Mouse (Mus musculus) inflammation-experienced regulatory T-cells, adult 6 months (primary cell): ENCODE data around the gene Rps3. TPM values are rescaled to one million over a fixed set of nuclear protein-coding genes. Genes with fewer than 3 reads are reported as not detected.

Experiments used
- ATAC-seq: one replicate; pipeline ENCODE4 v1.8.0; 2017
- polyA plus RNA-seq, 3 experiments: library from polyadenylated mRNA; unstranded; fragments of 100-300 nt; shearing (Covaris generic); gene quantifications; one replicate each; pipeline ENCODE4 v1.2.1; 2017

Gene Rps3
- polyA plus RNA-seq, 3 experiments from 2014 or later: 2,539 to 3,992 (median 2,708) TPM

DNA sequence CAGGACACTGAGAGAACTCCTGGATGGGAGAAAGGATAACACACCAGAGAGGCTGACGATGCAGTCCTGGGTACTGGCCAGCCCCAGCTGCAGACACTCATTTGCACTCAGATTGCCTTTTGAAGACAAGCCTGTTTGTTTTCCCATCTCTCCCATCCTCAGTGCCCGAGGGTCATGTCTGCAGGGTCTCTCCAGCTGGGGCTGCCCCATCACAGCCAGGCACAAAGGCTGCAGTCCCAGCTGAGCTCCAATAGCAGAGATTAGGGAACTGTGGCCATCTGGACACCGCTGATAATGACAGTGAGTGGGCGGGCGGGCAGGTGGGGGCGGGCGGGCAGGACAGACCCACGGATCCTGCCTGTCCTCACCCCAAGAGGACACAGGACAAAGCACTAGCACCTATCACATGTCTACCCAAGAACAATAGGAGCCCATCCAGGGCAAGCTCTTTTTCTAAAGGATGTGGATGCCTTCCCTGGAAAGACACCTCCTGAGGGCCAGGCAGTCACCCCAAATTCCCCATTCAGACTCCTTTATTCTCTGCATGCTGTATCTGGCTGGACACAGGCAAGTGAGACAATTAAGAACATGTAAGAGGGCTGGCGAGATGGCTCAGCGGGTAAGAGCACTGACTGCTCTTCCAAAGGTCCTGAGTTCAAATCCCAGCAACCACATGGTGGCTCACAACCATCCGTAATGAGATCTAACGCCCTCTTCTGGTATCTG is 8.5 kb downstream of the Rps3 start:
- ATAC-seq: no peak

DNA sequence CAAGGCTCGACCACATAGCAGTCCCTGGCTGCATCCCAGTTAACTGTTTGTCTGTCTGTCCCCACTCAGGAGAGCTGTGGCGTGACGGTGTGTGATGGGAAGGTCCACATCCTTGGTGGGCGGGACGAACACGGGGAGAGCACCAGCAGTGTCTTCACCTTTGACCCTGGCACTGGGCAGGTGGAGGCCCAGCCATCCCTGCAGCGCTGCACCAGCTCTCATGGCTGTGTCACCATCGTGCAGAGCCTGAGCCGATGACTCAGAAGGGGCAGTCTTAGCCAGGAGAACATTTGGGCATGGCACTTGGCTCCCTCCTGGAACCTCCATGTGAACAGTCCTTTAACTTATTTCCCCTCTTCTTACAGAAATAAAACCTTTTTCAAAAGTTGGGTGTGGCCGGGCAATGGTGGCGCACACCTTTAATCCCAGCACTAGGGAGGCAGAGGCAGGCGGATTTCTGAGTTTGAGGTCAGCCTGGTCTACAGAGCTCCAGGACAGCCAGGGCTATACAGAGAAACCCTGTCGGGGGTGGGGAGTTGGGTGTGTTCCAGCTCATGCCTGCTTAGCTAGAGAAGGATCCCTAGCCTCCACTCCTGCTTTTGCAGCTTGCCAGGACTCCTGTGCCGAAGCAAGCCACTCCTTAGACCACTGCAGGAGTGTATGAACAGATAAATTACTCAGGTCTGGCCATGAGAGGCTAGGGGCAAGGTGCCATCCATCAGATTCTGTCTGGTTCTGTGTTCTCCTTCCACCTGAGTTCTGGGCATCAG is 9.7 kb downstream of the Rps3 start:
- ATAC-seq: no peak

DNA sequence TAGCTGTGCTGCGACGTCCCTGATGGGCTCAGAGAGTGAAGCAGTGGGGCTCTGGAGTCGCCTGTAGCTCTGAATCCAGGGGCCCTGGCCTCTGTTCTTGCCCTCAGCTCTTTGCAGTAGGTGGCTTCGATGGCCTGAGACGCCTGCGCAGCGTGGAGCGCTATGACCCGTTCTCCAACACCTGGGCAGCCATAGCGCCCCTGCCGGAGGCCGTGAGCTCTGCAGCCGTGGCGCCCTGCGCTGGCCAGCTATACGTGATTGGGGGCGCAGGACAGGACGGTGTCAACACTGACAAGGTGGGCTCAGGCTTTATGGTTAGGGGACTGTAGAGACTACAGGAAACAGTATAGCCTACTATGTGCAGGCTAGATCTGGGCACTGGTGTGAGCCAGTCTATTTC is 12.0 kb downstream of the Rps3 start:
- no peak for ATAC-seq

DNA sequence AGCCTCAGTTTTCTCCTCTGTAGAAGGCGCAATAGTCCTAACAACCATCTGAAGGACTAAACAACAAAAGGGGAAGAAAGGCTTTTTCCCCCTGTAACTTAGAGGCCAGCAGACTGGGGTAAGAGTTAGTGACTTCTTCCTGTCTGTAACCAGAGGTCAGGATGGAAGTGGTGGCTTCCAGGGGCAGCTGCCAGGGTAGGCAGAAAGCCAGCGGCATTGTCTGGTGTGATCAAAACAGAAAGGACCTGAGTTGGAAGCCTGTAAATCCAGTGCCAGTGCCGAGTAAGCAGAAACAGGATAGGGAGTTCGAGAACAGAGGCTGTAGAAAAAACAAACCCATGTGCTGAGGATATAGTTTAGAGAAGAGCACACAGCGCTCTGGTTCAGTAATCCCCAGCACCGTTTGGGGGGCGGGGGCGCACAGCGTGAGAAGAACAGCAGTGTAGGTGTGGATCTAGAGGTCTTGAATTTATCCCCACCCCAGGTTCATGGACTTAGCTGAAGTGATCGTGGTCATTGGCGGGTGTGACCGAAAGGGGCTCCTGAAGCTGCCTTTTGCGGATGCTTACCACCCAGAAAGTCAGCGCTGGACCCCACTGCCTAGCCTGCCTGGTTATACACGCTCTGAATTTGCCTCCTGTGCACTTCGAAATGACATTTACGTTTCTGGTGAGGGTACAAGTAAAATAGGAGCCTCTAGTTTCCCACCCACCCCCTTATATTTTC is 13.7 kb downstream of the Rps3 start:
- ATAC-seq: no peak

DNA sequence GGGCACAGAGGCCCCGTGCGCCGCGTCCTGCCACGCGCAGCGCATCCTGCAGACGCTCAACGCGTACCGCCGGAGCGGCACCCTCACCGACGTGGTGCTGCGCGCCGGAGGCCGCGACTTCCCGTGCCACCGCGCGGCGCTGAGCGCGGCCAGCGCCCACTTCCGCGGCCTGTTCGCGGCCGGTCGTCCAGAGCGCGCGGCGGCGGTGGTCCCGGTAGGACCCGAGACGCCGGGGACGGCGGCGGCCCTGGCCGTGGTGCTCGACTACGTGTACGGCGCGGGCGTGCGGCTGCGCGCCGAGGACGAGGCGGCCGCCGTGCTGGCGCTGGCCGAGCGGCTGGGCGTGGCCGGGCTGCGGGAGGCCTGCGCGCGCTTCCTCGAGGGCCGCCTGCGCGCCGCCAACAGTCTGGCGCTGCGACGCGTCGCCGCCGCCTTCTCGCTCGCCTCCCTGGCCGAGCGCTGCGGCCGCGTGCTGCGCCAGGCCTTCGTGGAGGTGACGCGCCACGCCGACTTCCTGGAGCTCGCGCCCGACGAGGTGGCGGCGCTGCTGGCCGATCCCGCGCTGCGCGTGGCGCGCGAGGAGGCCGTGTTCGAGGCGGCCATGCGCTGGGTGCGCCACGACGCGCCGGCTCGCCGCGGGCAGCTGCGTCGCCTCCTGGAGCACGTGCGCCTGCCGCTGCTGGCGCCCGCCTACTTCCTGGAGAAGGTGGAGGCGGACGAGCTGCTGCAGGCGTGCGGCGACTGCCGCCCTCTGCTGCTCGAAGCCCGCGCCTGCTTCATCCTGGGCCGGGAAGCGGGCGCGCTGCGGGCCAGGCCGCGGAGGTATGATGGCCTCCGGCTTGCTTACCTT is 15.0 kb downstream of the Rps3 start:
- peak; percentile 78 for ATAC-seq

DNA sequence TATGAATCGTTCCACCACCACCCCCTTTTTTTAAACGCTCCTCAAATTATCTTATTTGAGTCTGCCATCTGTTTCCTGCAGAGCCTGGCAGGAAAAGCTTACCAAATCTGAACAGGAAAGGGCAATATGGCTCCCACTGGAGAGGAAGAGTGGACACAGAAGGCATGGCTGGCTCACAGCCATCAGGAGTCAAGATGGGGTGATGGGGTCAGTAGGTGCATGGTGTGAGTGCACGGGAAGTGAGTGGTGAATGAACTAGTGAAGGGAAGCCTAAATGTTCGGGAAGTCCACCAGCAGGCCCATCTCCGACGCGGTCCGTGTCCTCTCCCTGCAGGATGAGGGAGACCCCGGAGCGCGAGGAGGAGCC is 15.6 kb downstream of the Rps3 start:
- ATAC-seq: no peak

DNA sequence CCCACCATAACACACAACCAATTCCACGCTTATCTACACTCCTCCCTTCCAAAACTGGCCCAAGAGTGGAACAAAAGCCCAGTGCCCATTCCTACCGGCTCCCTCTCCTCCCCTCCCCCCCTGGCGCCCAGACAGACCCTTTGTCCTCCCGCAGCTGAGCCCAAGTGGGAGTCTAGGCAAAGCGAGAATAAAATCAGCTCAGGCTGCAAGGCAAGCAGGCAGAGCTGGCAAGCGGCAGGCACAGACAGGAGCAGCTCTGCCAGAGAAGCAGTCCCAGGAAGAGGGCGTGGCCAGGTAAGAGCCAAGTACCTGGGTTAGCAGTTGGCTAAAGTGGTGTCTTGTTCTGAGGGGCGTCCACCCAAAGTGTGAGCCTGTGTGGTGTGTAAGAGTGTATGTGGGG is 17.7 kb downstream of the Rps3 start, which contains the start of gene Klhl35:
Klhl35 (plus strand) TSS at position 194 of the 400 bp plus-strand sequence.
- ATAC-seq: no peak

DNA sequence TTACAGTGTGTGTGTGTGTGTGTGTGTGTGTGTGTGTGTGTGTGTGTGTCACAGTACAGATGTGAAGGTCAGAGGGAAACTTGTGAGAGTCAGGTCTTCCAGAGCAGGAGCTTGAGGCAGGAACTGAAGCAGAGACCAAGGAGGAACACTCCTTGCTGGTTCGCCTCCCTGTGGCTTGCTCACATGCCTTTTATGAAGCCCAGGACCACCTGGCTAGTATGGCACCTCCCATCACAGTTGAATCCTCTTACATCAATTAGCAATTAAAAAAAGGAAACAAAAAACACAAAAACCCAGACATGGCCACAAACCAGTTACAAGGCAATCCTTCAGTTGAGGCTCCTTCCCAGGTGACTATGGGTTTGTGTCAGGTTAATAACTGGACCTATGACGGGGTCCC is 20.4 kb downstream of the Rps3 start:
- no peak for ATAC-seq

DNA sequence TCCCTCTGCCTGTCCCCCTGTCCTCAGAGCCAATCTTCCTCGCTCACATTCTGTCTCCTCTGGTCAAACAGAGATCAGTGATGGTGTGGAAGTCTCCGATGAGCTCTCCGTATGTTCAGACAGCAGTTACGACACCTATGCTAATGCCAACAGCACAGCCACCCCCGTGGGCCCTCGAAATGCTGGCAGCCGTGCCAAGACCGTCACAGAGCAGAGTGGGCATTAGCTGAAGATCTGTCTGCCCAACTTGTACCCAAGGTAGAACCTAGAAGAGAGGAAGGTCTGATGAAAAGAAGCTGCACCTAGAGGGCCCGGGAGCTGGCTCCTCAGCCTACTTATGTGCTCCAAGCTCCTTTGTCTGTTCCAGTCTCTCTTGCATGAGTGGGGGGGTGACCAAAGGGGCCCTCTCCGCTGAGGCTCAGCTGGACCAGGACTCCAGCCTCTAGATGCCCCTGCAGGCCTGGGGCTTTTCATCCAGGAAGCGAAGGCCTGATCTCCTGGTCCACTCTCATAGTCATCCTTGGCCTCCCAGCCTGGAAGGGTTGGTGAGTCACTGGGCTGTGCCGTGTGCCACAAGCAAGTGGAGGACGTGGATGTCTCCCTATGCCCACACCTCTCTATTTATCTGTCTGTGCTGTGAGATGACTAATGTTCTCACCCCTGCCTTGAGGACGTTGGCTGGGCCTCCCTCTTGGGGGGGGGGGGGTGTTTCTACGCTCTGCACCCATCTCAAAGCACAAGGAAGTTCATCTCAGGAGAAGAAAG is 23.5 kb downstream of the Rps3 start:
- ATAC-seq: no peak

DNA sequence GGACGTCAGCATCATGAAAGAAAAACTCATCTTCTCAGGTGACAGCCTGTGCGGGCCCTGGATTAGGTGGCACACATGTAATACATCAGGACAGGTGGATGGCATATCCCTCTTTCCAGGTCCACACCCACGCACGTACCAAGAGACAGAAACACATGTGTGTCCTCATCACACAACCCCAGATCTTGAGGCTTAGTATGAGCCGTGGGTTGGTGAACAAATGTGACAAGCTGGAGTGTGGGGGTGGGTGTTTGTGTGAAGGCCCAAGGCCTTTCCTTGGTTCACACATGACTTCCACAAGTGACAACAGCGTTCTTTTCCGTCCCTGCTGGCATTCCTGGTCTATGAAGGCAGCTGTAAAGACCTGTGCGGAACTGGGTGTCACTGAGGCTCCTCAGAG is 24.7 kb downstream of the Rps3 start:
- ATAC-seq: no peak

DNA sequence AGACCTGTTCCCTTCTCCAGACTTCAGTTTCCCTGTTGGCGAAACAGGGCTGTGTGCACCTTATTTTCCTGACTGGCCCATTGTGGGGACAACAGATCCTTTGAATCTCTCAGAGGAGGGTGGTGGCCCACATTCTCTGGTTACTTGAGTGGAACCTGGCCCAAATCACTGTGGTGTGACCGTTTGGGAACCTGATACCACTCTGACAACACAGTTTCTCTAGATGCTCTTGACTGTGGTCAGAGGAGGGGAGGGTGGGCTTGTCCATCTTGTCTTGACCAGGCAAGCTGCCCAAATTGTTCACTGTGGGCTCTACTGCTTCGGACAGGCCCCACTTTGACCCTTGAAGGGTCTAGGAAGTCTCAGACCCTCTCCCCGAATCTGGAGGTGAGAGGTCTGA is 29.5 kb downstream of the Rps3 start:
- no peak for ATAC-seq

DNA sequence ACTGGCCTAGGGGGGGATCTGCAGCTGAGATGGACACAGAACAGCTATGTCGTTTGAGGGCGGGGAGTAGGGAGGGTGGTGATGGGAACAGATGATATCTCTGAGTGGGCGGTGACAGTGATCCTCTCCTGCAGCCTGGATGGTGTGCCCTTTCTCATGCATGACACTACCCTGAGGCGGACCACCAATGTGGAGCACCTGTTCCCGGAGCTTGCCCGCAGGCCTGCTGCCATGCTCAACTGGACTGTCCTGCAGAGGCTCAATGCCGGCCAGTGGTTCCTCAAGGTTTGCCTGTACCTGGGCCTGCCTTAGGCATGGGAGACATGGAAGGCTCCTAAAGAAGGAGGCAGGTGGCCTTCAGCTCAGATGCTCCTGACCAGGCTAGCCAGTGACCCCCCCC is 30.7 kb downstream of the Rps3 start:
- ATAC-seq: no peak

DNA sequence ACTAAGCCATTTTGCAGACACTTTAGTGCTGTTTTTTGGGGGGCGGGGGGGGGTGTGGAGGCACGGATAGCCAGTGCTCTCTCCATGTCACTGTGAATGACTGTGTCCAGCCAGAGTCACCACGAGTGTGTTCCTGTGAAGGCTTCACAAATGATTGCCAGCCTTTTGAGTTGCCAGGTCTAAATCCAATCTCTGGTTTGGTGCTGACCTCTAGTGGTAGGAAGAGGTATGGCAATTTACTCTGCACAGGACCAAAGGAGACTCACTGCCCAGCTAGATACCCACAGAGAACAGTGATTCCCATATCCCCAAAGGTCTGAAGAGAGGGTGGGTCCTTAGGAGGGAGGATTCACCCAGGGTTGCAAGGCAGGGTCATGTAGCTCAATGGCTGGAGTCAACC is 32.8 kb downstream of the Rps3 start:
- peak; percentile 67 for ATAC-seq

DNA sequence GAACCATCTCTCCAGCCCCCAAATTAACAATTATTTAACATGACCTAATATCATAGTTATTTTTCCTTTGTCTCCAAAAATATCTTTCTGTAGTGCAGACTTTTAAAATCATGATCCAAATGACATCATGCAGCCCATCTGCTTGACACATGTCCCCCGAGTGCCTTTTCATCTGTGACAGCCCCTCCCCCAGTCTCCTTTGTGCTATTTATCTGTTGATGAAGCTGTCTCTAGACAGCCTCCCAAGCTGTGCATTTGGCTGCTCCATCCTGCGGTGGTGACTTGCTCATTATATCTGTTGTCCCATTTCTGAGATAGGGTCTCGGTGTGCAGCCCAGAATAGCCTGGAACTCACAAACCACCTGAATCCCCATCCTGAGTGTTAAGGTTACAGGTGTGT is 33.8 kb downstream of the Rps3 start:
- no peak for ATAC-seq

DNA sequence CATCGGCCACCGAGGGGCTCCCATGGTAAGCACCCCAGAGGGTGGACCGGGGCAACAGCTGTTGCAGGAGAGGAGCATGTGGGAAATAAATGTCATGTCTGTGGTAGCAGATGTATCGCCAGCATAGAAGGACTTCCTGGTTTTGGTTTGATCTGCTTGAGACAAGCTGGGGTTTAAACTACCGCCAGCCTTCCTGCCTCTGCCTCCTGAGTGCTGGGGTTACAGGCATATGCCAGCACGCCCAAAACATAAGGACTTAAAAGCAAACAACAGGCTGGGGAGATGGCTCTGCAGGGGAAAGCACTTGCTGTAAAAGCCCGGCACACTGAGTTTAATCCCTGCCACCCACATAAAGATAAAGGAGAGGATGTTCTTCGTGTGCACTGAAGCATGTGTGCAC is 34.5 kb downstream of the Rps3 start:
- ATAC-seq: peak; percentile 64

DNA sequence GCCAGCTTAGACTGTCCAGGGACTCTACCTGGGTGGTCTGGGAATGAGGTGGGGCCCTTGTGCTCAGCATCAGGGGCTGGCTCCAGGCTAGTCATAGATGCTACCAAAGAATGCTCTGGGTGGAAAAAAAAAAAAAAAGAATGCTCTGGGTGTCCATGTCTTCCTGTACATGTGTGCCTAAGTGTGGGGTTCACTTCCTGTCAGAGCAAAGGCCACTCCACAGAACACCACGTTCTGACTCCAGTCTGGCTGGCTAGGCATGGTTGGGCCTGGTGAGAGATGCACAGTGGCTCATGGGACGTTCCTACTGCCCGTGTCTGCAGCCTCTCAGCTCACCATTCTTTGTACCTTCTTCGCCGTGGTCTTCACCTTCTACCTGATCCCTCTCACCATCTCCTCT is 34.9 kb downstream of the Rps3 start:
- peak; percentile 56 for ATAC-seq

DNA sequence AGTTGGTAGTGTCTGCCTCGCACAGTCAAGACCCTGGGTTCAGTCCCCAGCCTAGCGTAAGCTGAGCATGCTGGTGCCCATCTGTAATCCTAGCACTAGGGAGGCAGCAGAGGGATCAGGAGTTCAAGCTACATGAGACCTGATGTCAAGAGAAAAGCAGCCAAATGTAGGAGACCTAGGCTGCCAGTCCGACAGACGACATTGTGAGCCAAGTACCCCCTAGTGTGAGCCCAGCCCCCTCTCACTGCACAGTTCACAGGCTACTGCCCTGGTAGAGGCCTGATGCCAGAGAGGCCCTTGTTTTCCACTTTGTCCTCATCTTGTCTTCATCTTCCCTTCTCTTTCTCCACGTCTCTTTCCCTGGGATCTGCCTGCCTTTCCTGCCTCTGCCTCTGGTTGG is 36.2 kb downstream of the Rps3 start:
- ATAC-seq: no peak

DNA sequence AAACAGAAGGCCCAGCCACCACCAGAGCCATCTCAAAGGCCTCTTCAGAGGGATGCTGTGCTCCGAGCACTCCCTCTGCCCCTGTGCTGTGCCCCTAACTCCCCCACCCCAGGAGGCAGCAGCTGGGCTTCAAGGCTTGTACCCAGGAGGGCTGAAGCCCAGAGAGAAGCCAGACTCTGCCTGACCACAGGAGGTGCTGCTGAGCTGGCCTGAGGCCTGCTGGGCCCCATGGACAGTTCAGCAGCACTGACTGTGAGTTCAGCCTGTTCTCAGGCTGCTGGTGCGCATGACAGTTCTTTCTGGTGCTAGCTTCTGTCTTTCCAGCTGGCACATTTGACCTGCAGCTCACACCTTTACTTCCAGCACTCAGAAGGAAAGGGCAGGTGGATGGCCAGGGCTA is 37.7 kb downstream of the Rps3 start:
- no peak for ATAC-seq

DNA sequence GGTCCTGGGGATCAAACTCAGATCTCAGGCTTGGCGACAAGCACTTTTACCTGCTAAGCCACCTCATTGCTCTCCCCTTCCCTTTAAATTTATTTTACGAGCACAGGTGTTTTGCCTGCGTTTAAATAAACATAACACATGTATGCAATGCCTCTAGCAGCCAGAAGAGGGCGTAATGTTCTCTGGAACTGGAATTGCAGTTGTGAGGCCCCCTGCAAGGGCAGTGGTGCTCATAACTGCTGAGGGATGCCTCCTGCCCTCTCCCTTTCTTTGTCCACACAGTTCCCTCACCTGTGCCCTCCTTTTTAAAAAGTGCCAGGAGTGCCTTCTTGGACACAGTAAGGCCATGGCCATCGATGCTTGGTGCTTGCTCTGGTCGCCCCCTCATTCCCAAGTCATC is 39.5 kb downstream of the Rps3 start:
- ATAC-seq: no peak

DNA sequence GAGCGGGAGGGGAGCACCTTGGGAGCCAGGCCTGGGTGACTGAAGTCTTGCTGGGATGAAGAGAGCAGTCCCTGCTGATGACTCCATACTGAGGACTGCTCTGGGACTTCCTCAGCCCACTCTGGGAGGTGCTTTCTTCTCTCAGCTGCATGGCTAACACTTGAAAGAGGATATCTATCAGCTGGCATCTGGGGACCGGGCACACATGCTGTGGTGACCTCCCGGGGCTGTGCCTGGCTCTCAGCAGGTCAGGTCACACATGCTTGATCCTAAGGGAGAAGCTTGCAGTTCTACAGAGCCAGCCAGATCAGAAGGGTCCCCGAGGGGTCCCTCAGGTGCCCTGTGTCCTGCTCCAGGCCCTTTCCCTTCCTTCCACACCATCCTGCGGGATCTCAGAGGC is 40.4 kb downstream of the Rps3 start:
- ATAC-seq: no peak

DNA sequence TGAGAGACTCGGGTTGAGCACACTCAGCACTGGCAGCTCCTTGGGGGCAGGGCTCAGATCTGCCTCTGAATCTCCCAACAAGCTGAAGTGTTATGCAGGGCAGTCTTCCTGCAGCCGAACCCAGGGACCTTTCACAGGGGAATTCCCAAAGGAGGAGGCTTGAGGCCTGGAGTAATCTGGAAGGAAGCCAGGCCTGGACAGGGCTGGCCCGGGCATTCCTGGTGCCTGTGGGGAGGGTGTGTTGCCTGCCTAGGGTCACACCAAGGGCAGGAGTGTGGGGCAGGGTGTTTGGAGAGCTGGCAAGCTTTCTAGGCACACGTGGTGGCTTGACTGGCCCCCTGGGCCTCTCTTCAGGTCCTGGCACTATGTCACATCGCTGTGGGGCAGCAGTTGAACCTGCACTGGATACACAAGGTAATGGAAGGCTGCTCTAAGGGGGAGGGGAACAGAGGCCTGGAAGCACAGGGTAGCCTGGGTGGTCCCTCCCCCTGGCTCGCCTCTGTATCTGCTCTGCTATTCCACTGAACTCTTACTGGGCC is 41.9 kb downstream of the Rps3 start:
- ATAC-seq: no peak

DNA sequence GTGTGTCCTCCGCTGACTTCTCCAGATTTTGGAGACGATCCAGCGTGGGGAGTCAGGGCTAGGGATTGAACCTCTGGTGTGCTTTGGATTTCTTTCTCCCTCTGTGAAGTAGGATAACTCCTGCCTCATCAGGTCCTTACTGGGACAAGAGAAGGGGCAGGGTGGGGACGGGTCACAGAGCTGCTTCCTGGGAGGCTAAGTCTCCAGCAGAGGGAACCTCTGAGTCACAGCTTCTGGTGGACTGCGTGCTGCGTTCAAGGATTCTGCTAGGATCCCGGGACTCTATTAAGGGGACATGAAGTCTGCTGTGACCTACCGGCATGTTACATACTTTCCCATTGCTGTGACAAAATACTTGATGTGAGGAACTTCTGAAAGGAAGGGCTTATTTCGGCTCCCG is 44.7 kb downstream of the Rps3 start:
- ATAC-seq: no peak
